ENCODE assay signal across 13 mouse cellular contexts in genomic region chr12:108225781-108226180, GRCm38 (mm10). TPM values are rescaled to one million over a fixed set of nuclear protein-coding genes. Genes with fewer than 3 reads are reported as not detected.
A peak's percentile ranks its signal among the peaks of the same experiment; 100 is the strongest.
DNase-seq lines count a peak whose midpoint lies in the region; ATAC-seq and TF ChIP-seq lines count a peak whose summit lies in the region.
"Had no signal": no experiment of that assay in that cellular context is flagged by ENCODE, and none has a peak within 500 bp of the region (broad histone marks: within the 10 kb centered on the region; RNA-seq: fewer than 3 reads in every experiment).

No protein-coding gene starts in this region.

- no peaks in the 10 kb centered on the region for H3K9me3 ChIP-seq in limb, embryonic 14.5 days (ENCODE audit: control insufficient read depth, low read length)
- no peaks in the 10 kb centered on the region for H3K9me3 ChIP-seq in limb, embryonic 10.5 days (replicated peaks)
- no peaks in the 10 kb centered on the region for H3K9me3 ChIP-seq in liver, embryonic 12.5 days (replicated peaks)
- H3K9me3 ChIP-seq: forebrain, embryonic 10.5 days had no signal

- H3K27me3 ChIP-seq in limb, embryonic 14.5 days (ENCODE audit: control insufficient read depth, insufficient read depth, low read length): no peaks in the 10 kb centered on the region
- H3K27me3 ChIP-seq in limb, embryonic 10.5 days (ENCODE audit: low read depth, poor library complexity, severe bottlenecking): peaks cover 13% of the 10 kb centered on the region; the same call in 1 of the 2 replicates
- H3K27me3 ChIP-seq in liver, embryonic 12.5 days (replicated peaks): no peaks in the 10 kb centered on the region

- intact Hi-C loops in heart, postnatal 10 days (cut with DNase I): no loop called here

- H3K4me3 ChIP-seq in limb, embryonic 14.5 days (replicated peaks; ENCODE audit: low read length): no peak overlapping the region
- H3K4me3 ChIP-seq in limb, embryonic 10.5 days: no peak overlapping the region
- H3K4me3 ChIP-seq in liver, embryonic 12.5 days: no peak overlapping the region
- H3K4me3 ChIP-seq: forebrain, embryonic 10.5 days had no signal

- no peak overlapping the region for H3K27ac ChIP-seq in limb, embryonic 14.5 days (replicated peaks; ENCODE audit: low read depth, low read length)
- no peak overlapping the region for H3K27ac ChIP-seq in limb, embryonic 10.5 days
- no peak overlapping the region for H3K27ac ChIP-seq in liver, embryonic 12.5 days
- H3K27ac ChIP-seq: stomach, postnatal 0 days had no signal

- peaks cover 38% of the 10 kb centered on the region for H3K4me1 ChIP-seq in limb, embryonic 14.5 days (ENCODE audit: control insufficient read depth, insufficient read depth, low read length)
- peaks cover 75% of the 10 kb centered on the region for H3K4me1 ChIP-seq in limb, embryonic 10.5 days
- H3K4me1 ChIP-seq in liver, embryonic 12.5 days: peaks cover 46% of the 10 kb centered on the region

- TF ChIP-seq POLR2A in limb, embryonic 14.5 days (IDR thresholded peaks at IDR 0.05; ENCODE audit: borderline replicate concordance, extremely low read depth, insufficient read depth, insufficient read length): no peak

- WGBS in limb, embryonic 14.5 days: 61% methylated on average over 7 of the region's 7 CpGs
- WGBS in limb, embryonic 10.5 days: 83% methylated on average over 7 of the region's 7 CpGs
- WGBS in liver, embryonic 12.5 days (ENCODE audit: insufficient replicate concordance): 54% methylated on average over 7 of the region's 7 CpGs

- H3K4me2 ChIP-seq in limb, embryonic 14.5 days (replicated peaks; ENCODE audit: low read depth, low read length, severe bottlenecking): no peak overlapping the region
- no peak overlapping the region for H3K4me2 ChIP-seq in liver, embryonic 12.5 days

- 0 out of 2 replicates have a peak overlapping the region, but pooled peaks have one; percentile 16 for H3K9ac ChIP-seq in limb, embryonic 14.5 days (ENCODE audit: low read depth, low read length, severe bottlenecking)
- H3K9ac ChIP-seq in liver, embryonic 12.5 days: no peak overlapping the region
- H3K9ac ChIP-seq: liver, postnatal 0 days had no signal

- H3K36me3 ChIP-seq in limb, embryonic 14.5 days (ENCODE audit: control insufficient read depth, insufficient read depth, low read length): no peaks in the 10 kb centered on the region
- H3K36me3 ChIP-seq in limb, embryonic 10.5 days: no peaks in the 10 kb centered on the region
- no peaks in the 10 kb centered on the region for H3K36me3 ChIP-seq in liver, embryonic 12.5 days

- ATAC-seq in limb, embryonic 14.5 days (ENCODE audit: low FRiP score, low read depth): no peak
- no peak for ATAC-seq in liver, embryonic 12.5 days
- ATAC-seq: liver, postnatal 0 days had no signal

- peak; percentile 72 for DNase-seq in cerebellum, postnatal 10 days
- no peak for DNase-seq in cerebellum, postnatal 4 days (ENCODE audit: low spot score in 2 of 2)
- DNase-seq in heart, postnatal 4 days: peak; percentile 51
- DNase-seq in heart, postnatal 10 days: no peak
- DNase-seq in limb, embryonic 14.5 days (ENCODE audit: low spot score): no peak
- DNase-seq in limb, embryonic 10.5 days (ENCODE audit: low spot score): no peak
- peak; percentile 29 for DNase-seq in 3T3-L1 (ENCODE audit: low read depth, low spot score)
- DNase-seq: gastrocnemius, postnatal 14 days; liver, postnatal 0 days; thymus, postnatal 4 days had no signal

RNA-seq across cellular contexts. Expression of gene Ccnk, which starts 46.4 kb away (rescaled TPM):
- 10 to 100 TPM; 30.5 to 32.8 TPM for total RNA-seq in heart, postnatal 4 days (2021)
- 10 to 100 TPM; 29.0 to 30.6 TPM for total RNA-seq in heart, postnatal 10 days (2021)
- polyA plus RNA-seq in limb, embryonic 14.5 days (2012; rRNA removed): 37.7 and 46.2 TPM in 2 replicates
- 5.5 and 6.0 TPM in 2 replicates for polyA plus RNA-seq in limb, embryonic 14.5 days (2014; fragmentation: Nextera tagmentation; extraction: Ambion mirVana)
- polyA plus RNA-seq in limb, embryonic 10.5 days (2016; fragmentation: Nextera tagmentation; extraction: Ambion mirVana): 3.3 and 3.4 TPM in 2 replicates
- polyA plus RNA-seq in liver, embryonic 12.5 days (2016; fragmentation: Nextera tagmentation; extraction: Ambion mirVana): 2.3 and 3.0 TPM in 2 replicates

RNA-seq across cellular contexts. Expression of gene Setd3, which starts 46.7 kb away (rescaled TPM):
- 10 to 100 TPM; 74.9 to 75.7 TPM for total RNA-seq in heart, postnatal 4 days (2021)
- total RNA-seq in heart, postnatal 10 days (2021): 10 to 100 TPM; 77.6 to 79.3 TPM
- polyA plus RNA-seq in limb, embryonic 14.5 days (2012; rRNA removed): 55.1 and 62.5 TPM in 2 replicates
- polyA plus RNA-seq in limb, embryonic 14.5 days (2014; fragmentation: Nextera tagmentation; extraction: Ambion mirVana): 75.4 and 76.1 TPM in 2 replicates
- 71.4 and 76.9 TPM in 2 replicates for polyA plus RNA-seq in limb, embryonic 10.5 days (2016; fragmentation: Nextera tagmentation; extraction: Ambion mirVana)
- polyA plus RNA-seq in liver, embryonic 12.5 days (2016; fragmentation: Nextera tagmentation; extraction: Ambion mirVana): 71.3 and 76.4 TPM in 2 replicates

RNA-seq across cellular contexts. Expression of gene Ccdc85c, which starts 49.4 kb away (rescaled TPM):
- 10 to 100 TPM; 35.2 to 37.2 TPM for total RNA-seq in heart, postnatal 4 days (2021)
- 10 to 100 TPM; 32.8 to 34.4 TPM for total RNA-seq in heart, postnatal 10 days (2021)
- polyA plus RNA-seq in limb, embryonic 14.5 days (2012; rRNA removed): 9.9 and 13.1 TPM in 2 replicates
- polyA plus RNA-seq in limb, embryonic 14.5 days (2014; fragmentation: Nextera tagmentation; extraction: Ambion mirVana): 6.1 and 6.4 TPM in 2 replicates
- polyA plus RNA-seq in limb, embryonic 10.5 days (2016; fragmentation: Nextera tagmentation; extraction: Ambion mirVana): 5.4 and 6.2 TPM in 2 replicates
- polyA plus RNA-seq in liver, embryonic 12.5 days (2016; fragmentation: Nextera tagmentation; extraction: Ambion mirVana): 3.3 and 3.4 TPM in 2 replicates

Comparison
In these comparisons a context has a peak if more than half of its experiments do, and no peak if none do; other contexts are left out.
1. DNase-seq: peak in cerebellum, postnatal 10 days (2 of 2), heart, postnatal 4 days (single experiment) and 3T3-L1 (single experiment); none in cerebellum, postnatal 4 days (0 of 2), heart, postnatal 10 days (0 of 2), limb, embryonic 14.5 days (single experiment) and limb, embryonic 10.5 days (single experiment).